Mouse (Mus musculus) urinary bladder, postnatal 25 days (tissue): ENCODE measurements around the gene Pla2g1b.

Experiments
- DNase-seq: peaks from one replicate; pipeline ENCODE4 v3.0.0; 2022; ENCODE audit warnings: low spot score

Gene Pla2g1b

DNA sequence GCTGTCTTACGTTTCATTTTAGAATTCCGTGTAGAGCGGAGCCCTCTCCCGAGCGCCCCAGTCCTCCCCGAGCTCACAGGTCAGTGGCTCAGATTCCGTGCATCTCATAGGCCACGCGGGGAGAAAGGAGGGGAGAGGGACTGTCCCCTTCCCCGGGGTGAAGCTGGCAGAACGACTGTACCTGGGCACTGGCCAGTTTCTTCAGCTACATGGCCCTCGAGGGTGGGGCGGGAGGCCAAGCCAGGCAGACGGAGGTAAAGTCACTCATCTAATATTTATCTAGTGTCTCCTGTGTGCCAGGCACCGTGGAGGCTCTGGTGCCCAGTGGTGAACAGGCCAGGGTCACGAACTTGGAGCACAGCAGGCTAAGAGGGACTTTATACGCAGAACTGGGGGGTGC lies 19.0 kb upstream of the Pla2g1b start:
- no peak for DNase-seq

DNA sequence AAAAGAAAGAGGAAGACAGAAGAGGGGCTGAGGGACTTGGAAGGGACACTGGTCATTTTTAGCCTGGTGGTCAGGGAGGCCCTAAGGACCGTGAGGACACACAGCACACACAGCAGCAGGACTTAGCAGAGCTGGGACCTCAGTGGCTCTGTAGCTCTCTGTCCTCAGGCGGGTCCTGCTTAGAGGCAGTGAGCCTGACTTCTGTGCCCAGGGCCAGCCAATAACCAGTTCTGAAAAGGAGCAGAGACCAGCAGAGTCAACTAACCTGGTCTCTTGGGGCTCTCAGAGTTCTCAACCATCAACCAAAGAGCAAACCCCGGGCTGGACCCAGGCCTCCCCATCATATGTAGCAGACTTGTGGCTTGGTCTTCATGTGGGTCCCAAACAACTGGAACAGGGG lies 16.8 kb upstream of the Pla2g1b start:
- no peak for DNase-seq

DNA sequence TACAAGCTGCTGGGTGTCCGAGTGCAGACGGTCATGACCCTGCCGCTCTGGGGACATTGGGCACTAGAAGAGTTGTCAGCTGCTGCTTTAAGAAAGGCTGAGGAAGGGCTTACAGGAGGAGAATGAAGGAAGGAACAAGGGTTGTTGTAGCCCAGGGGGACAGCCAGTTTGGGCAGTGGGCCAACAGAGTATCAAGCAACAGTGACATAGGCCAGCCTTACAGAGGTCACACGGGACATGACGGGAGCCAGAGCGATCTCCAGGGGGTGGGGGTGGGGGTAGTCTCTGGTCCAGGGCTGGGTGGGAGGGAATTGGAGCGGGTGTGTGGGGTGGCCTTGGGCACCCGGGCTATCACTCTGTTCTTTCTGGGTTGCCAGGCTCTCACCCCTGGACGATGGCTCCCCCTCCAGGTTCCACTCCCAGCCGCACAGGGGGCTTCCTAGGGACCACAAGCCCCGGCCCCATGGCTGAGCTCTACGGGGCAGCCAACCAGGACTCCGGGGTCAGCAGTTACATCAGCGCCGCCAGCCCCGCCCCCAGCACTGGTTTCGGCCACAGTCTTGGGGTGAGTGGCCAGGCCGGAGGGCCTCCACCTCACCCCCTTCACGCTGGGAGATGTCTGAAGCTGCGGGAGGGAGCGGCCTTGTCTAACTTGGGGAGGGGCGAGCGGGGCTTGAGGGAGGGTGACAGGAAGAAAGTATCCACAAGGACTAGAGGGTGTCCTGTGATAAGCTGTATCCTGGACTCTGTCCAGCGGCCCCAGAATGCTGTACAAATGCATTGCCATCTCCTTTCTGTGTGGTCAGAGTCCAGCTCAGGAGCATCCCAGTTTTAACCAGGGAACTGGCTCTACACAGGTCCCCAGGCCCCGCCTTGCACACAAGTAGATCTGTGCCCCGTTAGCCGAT lies 15.4 kb upstream of the Pla2g1b start:
- DNase-seq, result no peak

DNA sequence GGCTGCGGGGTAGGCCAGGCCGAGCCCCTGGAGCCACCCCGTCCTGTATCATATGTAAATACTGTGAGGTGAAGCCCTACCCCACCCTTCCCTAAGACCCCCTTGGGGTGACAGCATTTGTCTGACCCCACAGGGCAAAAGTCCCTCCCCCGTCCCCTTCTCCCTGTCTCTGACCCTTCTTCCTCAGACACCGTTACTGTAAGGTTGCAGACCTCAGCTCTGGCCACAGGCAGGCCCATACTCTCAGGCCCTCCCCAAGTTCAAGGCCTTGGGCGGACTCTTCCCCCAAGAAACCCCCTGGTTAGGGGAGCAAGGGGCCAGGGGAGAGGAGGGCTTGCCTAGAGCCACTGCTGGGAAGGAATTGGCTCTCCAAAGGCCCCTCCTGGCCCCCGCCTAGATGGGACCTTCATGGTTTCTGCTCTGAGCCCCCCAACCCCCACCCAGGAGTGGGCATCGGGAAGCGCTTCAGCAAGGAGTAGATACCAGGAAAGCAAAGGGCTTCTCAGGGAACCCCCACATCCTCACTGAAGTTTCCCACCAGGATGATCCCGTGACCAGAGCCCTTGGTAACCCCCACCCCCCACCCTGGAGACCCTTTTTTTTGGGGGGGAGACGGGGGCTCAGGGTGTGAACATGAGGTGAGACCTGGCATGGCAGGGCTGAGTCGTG lies 11.5 kb upstream of the Pla2g1b start:
- DNase-seq, result no peak

DNA sequence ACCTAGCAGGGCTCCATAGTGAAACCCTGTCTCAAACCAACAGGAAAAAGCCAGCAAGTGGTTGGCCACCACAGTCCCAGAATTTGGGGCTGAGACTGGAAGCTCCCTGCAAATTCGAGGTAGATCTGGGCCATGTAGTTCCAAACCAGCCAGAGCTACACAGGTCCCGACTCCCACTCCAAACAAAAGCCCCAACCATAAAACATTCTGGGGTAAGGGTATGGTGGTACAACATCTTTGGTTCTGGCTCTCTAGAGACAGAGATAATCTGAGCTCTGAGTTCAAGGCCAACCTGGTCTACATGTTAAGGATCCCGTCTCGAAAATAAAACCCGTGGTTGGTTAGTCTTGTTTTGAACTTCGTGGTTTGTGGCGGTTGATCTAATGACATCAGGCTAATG lies 10.2 kb upstream of the Pla2g1b start:
- DNase-seq, result no peak

DNA sequence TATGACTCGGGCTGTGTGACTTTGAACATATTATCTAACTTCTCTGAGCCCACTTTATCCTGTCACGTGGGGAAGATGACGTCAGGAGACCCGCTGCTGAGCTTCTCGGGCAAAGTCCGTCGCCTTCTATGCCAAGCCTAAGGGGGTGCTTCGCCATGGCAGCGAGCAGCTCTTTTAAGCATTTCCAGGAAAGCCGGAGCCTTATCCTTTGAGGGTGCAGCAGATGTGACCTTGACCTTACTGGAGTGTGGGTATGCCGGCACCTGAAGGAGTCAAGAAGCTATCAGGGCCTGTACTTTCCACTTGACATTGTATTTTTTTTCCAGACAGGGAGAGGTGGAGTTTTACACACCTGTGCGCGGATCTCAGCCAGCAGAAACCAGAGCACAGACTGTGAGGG lies 7.1 kb upstream of the Pla2g1b start:
- DNase-seq, result no peak

DNA sequence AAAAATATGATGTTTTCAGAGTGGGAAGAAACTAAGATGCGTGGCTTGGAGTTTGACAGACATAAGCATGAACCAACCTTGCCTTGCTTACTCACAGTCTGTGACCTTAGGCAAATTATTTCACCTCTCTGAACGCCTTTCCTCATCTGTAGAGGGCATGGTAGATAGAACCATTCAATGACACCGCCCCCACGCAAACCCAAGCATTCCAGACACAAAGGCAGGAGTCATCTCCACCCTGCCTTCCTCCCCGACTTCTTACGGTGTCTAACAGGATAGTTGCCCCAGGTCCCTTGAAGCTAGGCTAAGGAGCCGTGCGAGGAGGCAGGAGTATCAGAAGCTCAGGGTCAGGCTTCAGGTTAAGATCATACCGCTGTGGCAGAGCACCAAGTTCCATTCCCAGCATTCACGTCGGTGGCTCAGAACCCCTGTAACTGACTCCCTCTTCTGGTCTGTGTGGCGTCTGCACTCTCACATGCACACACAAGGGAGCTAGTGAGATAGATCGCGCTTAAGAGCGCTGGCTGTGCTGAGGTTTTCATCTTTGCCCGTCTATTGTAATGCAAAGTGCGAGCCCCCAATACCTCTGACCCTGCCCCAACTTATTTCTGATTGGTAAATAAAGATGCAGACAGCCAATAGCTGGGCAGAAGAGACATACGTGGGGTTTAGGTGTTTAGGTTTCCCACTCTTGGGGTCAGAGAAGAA lies 1.5 kb upstream of the Pla2g1b start:
- DNase-seq, result no peak

DNA sequence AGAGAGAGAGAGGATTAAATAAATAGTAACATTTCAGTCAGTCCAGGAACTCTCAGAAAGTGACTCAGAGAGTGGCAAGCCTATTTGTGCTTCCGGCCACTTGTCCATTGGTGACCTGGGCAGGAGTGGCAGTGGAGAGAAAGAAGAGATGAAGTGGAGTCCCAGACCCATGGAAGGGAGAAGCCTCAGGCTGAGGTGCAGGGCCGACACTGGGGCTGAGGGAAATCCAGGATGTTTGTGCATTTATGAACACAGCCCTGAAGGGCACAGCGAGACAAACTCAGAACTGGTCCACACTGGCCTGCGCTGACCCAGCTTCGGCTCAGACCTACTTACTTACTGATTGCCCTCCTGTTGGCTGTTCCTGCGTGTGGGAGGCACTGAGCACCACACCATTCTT lies 3.7 kb downstream of the Pla2g1b start:
- DNase-seq, result no peak

DNA sequence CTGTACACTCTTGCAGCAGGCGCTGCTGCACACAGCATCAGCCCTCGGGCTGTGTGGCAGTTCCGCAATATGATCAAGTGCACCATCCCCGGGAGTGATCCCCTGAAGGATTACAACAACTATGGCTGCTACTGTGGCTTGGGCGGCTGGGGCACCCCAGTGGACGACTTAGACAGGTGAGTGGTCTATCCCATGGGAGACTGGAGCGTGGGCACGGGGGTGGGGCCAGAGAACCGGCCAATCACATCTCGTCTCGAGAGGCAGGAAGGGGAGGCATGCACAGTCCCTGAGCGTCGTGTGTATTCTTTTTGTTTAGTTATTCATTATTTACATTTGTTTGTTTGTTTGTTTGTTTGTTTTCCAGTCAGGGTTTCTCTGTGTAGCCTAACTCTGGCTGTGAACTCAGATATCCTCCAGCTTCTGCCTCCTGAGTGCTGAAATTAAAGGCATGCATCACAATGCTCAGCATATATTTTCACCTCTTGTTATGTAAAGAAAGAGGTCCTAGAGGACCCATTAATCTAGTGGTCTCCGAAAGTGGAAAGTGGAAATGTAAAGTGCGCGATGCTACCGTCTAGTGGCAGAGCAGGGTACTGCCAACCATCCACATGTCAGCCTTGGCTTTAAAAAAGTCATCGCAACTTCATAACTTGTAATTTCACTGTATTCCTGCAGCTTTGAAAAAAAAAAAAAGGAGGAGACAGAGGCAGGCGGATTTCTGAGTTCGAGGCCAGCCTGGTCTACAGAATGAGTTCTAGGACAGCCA lies 4.9 kb downstream of the Pla2g1b start:
- DNase-seq, result no peak

DNA sequence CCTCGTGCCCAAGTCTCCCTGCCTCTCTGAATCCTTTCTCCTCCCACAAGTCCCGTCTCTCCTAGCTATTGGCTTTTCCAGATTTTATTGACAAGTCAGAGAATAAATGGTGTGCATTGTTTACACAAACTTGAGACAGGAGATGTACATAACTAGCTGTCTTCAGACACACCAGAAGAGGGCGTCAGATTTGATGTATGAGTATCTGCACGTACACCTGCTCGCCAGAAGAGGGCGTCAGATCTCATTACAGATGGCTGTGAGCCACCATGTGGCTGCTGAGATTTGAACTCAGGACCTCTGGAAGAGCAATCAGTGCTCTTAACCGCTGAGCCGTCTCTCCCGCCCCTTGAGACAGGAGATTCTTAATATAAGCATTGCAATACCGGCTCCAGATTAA lies 7.1 kb downstream of the Pla2g1b start:
- DNase-seq, result no peak

DNA sequence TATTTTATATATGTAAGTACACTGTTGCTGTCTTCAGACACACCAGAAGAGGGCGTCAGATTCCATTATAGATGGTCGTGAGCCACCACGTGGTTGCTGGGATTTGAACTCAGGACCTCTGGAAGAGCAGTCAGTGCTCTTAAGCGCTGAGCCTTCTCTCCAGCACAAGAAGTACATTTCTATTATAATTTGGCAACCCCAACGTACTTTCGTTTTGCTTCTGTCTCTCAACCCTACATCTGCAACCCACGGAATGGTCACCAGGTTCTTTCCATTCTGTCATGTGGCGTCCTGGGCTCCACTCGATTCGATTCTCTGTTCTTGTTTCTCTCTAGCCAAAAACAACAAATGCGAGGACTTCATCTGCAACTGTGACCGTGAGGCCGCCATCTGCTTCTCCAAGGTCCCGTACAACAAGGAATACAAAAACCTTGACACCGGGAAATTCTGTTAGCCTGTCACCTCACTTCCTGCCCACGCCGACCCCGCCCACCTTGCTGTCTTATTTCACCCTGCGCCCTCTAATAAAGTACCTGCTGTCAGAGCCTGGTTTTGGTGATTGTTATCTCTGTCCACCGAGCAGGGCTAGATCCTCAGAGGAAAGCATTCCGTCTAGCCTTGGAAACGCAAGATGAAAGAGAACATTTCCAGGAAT lies 8.2 kb downstream of the Pla2g1b start:
- no peak for DNase-seq

DNA sequence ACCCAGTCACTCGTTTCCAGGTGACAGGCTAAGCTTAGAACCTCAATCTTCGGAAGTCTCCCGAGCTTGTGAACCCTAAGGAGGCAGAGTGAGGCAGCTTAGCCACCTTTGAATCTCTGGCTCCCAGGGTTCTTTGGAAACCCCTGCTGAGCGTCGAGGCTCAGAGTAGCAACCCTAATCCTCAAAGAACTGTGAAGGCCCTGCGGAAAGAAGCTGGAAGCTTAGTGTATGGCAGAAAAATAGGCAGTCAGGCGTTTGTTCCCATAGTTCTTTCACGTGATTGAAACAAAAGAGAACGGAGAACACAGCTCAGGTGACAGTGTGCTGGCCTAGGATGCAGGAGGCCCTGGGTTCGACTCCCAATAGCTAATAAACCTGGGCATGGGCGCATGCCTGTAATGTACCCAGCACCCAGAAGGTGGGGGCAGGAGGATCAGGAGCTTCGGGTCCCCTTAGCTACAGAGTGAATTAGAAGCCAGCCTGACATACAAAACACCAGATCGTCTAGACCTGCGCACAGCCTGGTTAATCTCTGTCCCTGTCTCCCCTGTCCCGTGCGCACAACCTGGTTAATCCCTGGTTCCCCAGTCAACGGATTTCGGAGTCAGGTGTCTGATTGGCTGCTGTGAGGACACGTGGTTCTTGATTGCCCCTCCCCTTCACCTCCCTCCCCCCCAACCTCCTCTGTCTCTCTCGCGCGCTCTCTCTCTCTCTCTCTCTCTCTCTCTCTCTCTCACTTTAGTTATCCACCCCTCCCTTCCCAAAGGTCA lies 9.5 kb downstream of the Pla2g1b start:
- DNase-seq, result no peak

DNA sequence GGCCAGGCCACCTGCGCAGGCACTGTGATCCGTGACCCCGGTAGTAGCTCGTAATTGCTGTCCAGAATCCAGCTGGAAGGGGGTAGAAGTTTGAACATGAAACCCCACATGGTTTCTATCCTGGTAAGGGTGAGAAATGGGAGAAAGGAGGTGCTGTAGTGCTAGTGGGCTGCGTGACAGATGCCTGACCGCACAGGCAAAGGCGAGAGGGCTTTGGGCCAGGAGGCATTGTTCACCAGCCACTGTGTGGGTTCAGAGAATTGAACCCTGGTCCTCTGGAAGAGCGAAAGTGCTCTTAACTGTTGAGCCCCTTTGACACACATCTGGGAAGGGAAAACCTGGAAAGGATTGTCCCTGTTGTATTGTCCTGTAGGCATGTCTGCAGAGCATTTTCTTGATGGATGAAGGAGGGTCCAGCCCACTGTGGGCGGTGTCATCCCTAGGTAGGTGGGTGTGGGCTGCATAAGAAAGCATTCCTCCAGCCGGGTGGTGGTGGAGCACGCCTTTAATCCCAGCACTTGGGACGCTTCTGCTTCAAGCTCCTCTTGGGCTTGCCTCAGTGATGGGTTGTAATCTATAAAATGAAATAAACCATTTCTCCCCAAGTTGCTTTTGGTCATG lies 10.2 kb downstream of the Pla2g1b start:
- DNase-seq, result no peak

DNA sequence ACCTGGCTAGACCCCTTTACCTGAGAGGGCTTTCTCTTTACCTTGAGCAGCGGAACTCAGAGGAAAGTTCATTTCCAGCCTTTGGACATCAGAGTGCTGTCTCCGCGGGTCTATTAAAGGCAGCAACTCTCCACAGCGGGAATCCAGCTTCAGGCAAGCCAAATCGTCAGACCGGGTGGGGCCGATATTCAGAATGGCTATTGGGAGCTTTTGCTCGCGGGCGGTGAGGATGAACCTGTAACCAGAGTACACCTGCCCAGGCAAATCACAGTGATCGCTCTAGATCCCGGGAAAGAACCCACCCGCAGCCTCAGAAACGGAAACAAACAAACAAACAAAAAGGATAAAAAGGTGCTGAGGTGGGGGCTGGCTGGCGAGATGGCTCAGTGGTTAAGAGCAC lies 13.5 kb downstream of the Pla2g1b start:
- no peak for DNase-seq

DNA sequence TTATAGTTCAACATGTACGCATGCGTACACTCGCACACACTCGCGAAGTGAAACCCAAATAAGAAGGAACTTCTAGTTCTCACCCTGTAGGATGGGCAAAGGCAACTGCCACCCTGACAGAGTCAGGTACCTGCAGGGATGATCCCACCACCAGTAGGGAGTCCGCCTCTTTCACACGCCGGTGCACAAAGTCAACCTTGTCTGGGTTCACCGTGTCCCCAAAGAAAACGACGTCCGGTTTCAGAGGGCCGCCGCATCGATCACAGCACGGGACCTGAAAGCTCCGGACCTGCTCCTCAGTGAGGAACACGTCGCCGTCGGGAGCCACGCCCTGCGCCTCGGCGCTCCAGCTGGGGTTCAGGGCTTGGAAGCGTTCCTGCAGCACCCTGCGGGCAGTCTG lies 14.0 kb downstream of the Pla2g1b start:
- no peak for DNase-seq

DNA sequence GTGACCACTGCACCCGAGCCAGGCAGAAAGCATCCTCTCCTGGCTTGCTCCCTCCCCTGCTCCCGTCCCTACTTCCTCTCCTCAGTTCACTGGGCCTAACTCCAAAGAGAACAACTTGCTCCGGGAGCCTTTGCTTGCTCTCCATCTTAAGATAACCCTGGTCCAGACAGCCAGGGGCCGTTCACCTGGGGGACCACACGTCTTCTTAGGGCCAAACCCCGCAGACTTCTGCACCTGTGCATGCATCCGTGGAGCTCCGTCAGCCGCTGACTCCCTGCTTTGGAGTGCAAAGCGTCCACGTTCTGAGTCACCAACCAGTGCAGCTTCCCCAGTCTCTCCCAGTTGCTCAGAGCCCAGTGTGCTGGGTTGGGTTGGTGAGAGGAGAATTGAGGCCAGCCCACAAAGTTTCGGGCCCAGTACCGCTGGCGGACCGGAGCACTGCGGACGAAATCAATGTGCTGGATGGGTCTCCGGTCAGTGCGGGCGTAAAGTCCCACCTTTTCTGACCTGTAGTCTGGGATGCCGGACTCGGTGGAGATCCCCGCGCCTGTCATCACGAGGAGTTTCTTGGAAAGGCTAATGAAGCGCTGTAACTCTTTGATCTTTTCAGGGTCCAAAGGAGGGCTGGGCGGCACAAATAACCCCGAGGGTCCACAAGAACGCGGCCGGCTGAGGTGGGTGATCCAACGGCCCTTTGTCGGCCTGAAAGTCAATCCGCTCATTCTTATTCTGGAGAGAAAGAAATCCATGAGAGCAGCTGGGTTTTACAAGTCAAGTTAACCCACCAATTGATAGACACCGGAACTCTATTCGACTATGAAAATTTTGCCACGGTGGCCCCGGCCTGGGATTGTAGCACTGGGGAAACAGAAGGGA lies 16.6 kb downstream of the Pla2g1b start:
- DNase-seq, result no peak

DNA sequence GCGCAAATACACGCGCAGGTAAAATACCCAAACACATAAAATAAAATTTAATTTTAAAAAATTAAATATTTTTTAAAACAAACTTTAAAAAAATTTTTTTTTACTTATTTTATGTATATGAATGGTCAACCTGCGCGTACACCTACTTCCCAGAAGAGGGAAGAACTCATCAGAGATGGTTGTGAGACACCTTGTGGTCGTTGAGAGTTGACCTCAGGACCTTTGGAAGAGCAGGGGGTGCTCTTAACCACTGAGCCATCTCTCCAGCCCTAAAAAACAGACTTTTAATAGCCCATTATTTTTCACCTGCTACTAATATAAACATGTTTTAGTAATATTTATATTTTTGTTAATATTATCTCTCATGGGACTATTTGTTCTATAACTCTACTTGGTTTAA lies 17.3 kb downstream of the Pla2g1b start:
- no peak for DNase-seq

DNA sequence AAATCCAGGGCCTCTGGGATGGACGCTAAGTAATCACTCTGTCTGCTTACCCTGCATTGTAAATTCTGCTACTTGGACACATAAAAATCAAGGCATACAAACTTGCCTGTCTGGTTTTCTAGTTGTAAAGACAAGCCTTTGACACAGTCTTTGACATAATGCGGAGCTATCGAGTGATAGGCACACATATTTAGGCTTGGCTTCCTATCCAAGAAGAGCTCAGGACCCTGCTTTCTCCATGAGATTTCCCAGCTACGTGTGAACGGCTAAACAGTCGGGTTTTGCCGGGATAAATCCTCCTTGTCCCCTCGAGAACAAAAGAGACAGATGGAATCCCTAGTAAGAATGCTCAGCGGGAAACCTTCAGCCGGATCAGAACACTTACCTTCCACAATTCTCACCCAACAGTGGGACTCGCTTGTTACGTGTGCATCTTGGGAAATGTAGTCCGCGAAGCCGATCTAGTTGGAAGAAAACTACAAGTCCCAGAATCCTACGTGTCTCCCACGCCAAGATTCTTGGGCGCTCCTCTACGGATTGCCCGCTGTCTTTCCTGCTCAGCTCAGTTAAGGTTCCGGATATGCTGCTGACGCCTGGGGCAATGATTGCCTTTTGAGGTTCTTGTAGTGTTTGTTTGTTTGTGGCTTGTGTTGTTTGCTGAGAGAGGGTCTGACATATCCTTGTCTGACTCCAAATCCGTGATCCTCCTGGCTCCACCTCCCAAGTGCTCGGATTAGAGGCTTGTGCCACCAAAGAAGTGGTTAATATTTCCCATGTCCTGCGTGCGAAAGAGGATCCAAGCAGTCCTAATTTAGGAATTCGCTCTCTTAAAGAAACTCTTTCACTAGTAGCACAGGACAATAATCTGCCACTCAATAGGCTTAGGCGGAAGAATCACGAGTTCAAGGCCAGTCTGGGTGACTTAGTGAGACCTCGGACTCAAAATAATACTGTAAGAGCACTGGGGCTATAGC lies 18.2 kb downstream of the Pla2g1b start, which contains the start of gene Sirt4:
TSS of gene Sirt4 (minus strand) at position 779 of the 974 bp plus-strand sequence.
- peak; percentile 44 for DNase-seq
